Mouse (Mus musculus): ENCODE results near the gene Ablim1. TPM values are rescaled to one million over a fixed set of nuclear protein-coding genes. Genes with fewer than 3 reads are reported as not detected.

Ablim1 gene
- polyA plus RNA-seq, 1 experiment, result 110 TPM

DNA sequence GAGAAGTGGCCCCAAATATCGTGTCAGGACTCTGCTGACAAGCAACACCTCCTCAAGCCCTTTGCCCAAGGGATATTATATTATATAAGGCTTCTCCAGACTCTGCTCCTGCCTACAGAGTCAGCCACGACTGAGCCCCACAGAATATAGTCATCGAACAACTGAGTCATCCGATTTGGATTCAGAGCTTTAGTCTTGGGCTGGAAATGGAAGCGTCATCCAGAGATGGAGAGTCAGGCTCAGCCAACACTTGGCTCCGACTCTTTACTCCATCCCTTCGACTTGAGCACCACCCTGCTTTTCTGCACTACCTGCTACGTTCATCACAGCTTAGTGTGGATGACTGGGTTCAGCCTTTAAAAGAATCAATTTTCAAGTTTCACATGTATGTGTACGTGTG lies 17.3 kb downstream of the Ablim1 start:
- WGBS, result 41% methylated on average over 9 of the region's 9 CpGs
- Histone ChIP-seq H3K27ac (ENCODE audit: insufficient read depth, low read length) (0 out of 2 replicates have a peak overlapping the region, but pooled peaks have one; percentile 13), H3K4me3 (replicated peaks; ENCODE audit: insufficient read depth, low read depth, low read length) (no peak overlapping the region), H3K27me3 (ENCODE audit: control insufficient read depth, insufficient read depth, low read length) (no peaks in the 10 kb centered on the region), H3K4me1 (ENCODE audit: control insufficient read depth, insufficient read depth, low read length) (peaks cover 39% of the 10 kb centered on the region)
- TF ChIP-seq CTCF (IDR thresholded peaks at IDR 0.05; ENCODE audit: borderline replicate concordance, insufficient read depth, low read depth, low read length) (no peak), POLR2A (IDR thresholded peaks at IDR 0.05; ENCODE audit: borderline replicate concordance, insufficient read depth, low read length) (no peak)
- no peak for DNase-seq

DNA sequence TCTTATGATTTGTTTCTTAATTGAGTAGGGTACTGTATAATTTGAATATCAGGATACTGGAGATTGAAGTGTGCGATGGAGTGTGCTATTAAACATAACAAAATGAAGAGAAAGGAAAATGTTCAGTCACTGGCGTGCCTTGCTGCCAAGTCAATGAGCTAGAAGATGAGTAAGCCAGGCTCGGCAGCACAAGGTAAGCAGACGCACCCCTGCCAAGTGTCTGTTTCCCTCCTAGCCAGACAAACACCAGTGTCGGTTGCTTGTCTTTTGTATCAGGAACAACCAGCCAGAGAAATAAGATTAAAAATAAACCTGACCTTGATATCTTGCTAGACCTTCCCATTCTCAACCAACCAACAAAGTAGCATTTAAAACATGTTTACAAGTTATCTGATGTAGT lies 18.2 kb downstream of the Ablim1 start:
- peak; percentile 74 to 89 for DNase-seq
- no peaks in the 10 kb centered on the region for H3K27me3 ChIP-seq (ENCODE audit: control insufficient read depth, insufficient read depth, low read length)
- H3K4me1 ChIP-seq (ENCODE audit: control insufficient read depth, insufficient read depth, low read length), result peaks cover 32% of the 10 kb centered on the region
- H3K27ac ChIP-seq (ENCODE audit: insufficient read depth, low read length), result no peak overlapping the region
- TF ChIP-seq CTCF (IDR thresholded peaks at IDR 0.05; ENCODE audit: borderline replicate concordance, insufficient read depth, low read depth, low read length), result no peak
- TF ChIP-seq POLR2A (IDR thresholded peaks at IDR 0.05; ENCODE audit: borderline replicate concordance, insufficient read depth, low read length), result no peak
- H3K4me3 ChIP-seq (replicated peaks; ENCODE audit: insufficient read depth, low read depth, low read length), result no peak overlapping the region
- WGBS, result 8% methylated on average over 5 of the region's 5 CpGs

DNA sequence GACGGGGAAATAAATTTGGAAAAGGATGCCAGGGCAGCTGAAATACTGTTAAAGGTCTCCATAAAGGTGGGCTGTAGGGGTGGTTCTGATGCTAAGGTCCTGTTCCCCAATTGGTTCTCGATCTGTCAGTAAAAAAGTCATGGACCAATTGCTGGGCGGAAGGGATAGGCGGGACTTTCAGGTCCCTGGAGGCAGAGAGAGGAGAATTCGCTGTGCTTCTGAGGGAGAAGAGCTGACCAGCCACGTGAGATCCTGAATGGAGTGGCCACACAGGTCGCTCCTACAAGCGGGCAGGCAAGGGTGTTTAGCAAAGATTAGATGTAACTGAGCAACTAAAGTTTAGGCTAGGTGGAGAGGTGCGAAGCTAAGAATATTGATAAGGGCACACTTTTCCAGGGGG lies 19.2 kb downstream of the Ablim1 start:
- Histone ChIP-seq H3K27ac (ENCODE audit: insufficient read depth, low read length) (no peak overlapping the region), H3K4me1 (ENCODE audit: control insufficient read depth, insufficient read depth, low read length) (peaks cover 35% of the 10 kb centered on the region), H3K27me3 (ENCODE audit: control insufficient read depth, insufficient read depth, low read length) (no peaks in the 10 kb centered on the region), H3K4me3 (replicated peaks; ENCODE audit: insufficient read depth, low read depth, low read length) (no peak overlapping the region)
- WGBS, result 85% methylated on average over 9 of the region's 9 CpGs
- DNase-seq, result peak in 1 of 2 experiments; percentile 16
- TF ChIP-seq CTCF (IDR thresholded peaks at IDR 0.05; ENCODE audit: borderline replicate concordance, insufficient read depth, low read depth, low read length) (no peak), POLR2A (IDR thresholded peaks at IDR 0.05; ENCODE audit: borderline replicate concordance, insufficient read depth, low read length) (no peak)

GRCm38 (mm10) chr19:57294356-57294755 lies 20.4 kb downstream of the Ablim1 start:
- Histone ChIP-seq H3K27me3 (ENCODE audit: control insufficient read depth, insufficient read depth, low read length) (no peaks in the 10 kb centered on the region), H3K4me3 (replicated peaks; ENCODE audit: insufficient read depth, low read depth, low read length) (no peak overlapping the region), H3K4me1 (ENCODE audit: control insufficient read depth, insufficient read depth, low read length) (peaks cover 40% of the 10 kb centered on the region), H3K27ac (ENCODE audit: insufficient read depth, low read length) (no peak overlapping the region)
- DNase-seq, result peak; percentile 61 to 64
- TF ChIP-seq POLR2A (IDR thresholded peaks at IDR 0.05; ENCODE audit: borderline replicate concordance, insufficient read depth, low read length) (no peak), CTCF (IDR thresholded peaks at IDR 0.05; ENCODE audit: borderline replicate concordance, insufficient read depth, low read depth, low read length) (no peak)
- WGBS, result 14% methylated on average over 4 of the region's 4 CpGs

DNA sequence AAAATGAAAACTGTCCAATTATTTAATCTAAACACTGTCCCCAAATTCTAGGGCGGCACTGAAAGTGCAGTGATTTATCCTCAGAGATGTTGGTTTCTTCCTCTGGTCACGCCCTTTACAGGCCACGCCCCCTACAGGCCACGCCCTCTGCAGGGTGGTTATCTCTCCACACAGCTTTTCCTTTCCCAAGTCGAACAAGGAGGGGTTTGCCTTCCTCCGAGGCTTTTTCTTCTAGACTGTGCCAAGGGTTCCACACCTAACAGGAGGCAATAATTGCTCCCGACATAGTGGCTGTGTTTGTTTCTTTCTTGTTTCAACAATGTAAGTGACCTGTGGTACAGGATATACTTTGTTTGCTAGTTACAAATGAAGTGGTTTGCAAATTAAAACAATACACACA lies 21.0 kb downstream of the Ablim1 start:
- no peak overlapping the region for H3K4me3 ChIP-seq (replicated peaks; ENCODE audit: insufficient read depth, low read depth, low read length)
- H3K4me1 ChIP-seq (ENCODE audit: control insufficient read depth, insufficient read depth, low read length), result peaks cover 41% of the 10 kb centered on the region
- H3K27me3 ChIP-seq (ENCODE audit: control insufficient read depth, insufficient read depth, low read length), result no peaks in the 10 kb centered on the region
- DNase-seq, result no peak
- TF ChIP-seq POLR2A (IDR thresholded peaks at IDR 0.05; ENCODE audit: borderline replicate concordance, insufficient read depth, low read length) (no peak), CTCF (IDR thresholded peaks at IDR 0.05; ENCODE audit: borderline replicate concordance, insufficient read depth, low read depth, low read length) (no peak)
- H3K27ac ChIP-seq (ENCODE audit: insufficient read depth, low read length), result no peak overlapping the region
- 39% methylated on average over 7 of the region's 7 CpGs for WGBS

DNA sequence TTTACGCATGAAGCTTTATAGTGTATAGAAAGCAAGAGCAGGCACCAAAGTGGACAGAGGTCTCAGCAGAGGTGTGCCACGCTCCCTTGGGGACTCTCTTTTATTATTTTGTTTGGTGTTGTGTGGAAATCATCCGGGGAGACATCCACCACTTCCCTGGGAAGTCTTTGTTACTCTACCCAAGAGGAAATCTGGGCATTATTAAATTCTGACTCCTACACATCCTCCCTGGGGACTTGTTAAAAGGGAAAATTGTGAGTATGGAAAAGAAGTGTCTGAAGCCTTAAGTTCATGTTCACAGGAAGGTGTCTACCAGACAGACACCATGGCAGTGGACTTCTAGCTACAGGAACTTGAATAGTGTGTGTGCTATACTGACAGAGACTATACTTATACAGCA lies 31.4 kb downstream of the Ablim1 start:
- peaks cover 12% of the 10 kb centered on the region for H3K4me1 ChIP-seq (ENCODE audit: control insufficient read depth, insufficient read depth, low read length)
- no peak overlapping the region for H3K27ac ChIP-seq (ENCODE audit: insufficient read depth, low read length)
- WGBS, result 59% methylated on average over 3 of the region's 3 CpGs
- no peak for DNase-seq
- no peak overlapping the region for H3K4me3 ChIP-seq (replicated peaks; ENCODE audit: insufficient read depth, low read depth, low read length)
- TF ChIP-seq POLR2A (IDR thresholded peaks at IDR 0.05; ENCODE audit: borderline replicate concordance, insufficient read depth, low read length), result no peak
- TF ChIP-seq CTCF (IDR thresholded peaks at IDR 0.05; ENCODE audit: borderline replicate concordance, insufficient read depth, low read depth, low read length), result no peak
- no peaks in the 10 kb centered on the region for H3K27me3 ChIP-seq (ENCODE audit: control insufficient read depth, insufficient read depth, low read length)

DNA sequence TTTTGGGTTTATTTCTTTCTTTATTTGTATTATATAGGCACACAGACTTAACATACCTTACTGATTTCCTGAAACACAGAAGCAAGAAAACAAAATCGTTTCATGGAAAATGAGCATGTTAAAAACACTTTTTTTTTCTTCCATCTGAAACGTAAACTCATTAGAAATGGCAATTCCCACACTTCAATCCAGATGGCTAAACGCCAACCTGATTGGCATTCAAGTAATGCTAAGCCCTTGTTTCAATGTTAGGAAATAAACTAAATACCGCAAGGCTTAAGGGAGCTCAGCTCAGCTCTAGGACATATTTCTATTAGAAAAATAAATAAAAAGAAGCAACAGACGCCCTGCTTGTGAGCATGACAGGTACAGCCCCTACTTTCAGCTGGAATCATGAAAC lies 32.1 kb downstream of the Ablim1 start:
- no peak for TF ChIP-seq CTCF (IDR thresholded peaks at IDR 0.05; ENCODE audit: borderline replicate concordance, insufficient read depth, low read depth, low read length)
- TF ChIP-seq POLR2A (IDR thresholded peaks at IDR 0.05; ENCODE audit: borderline replicate concordance, insufficient read depth, low read length), result no peak
- no peak for DNase-seq
- H3K4me3 ChIP-seq (replicated peaks; ENCODE audit: insufficient read depth, low read depth, low read length), result no peak overlapping the region
- WGBS, result 28% methylated on average over 5 of the region's 5 CpGs
- H3K27me3 ChIP-seq (ENCODE audit: control insufficient read depth, insufficient read depth, low read length), result no peaks in the 10 kb centered on the region
- H3K27ac ChIP-seq (ENCODE audit: insufficient read depth, low read length), result no peak overlapping the region
- H3K4me1 ChIP-seq (ENCODE audit: control insufficient read depth, insufficient read depth, low read length), result peaks cover 19% of the 10 kb centered on the region

GRCm38 (mm10) chr19:57279666-57280065 lies 35.1 kb downstream of the Ablim1 start:
- DNase-seq, result no peak
- Histone ChIP-seq H3K4me3 (replicated peaks; ENCODE audit: insufficient read depth, low read depth, low read length) (no peak overlapping the region), H3K4me1 (ENCODE audit: control insufficient read depth, insufficient read depth, low read length) (peaks cover 30% of the 10 kb centered on the region), H3K27ac (ENCODE audit: insufficient read depth, low read length) (no peak overlapping the region), H3K27me3 (ENCODE audit: control insufficient read depth, insufficient read depth, low read length) (no peaks in the 10 kb centered on the region)
- 74% methylated on average over 4 of the region's 4 CpGs for WGBS
- no peak for TF ChIP-seq CTCF (IDR thresholded peaks at IDR 0.05; ENCODE audit: borderline replicate concordance, insufficient read depth, low read depth, low read length)
- TF ChIP-seq POLR2A (IDR thresholded peaks at IDR 0.05; ENCODE audit: borderline replicate concordance, insufficient read depth, low read length), result no peak

All from cerebellum, adult 2 months (tissue).